Mouse (Mus musculus): ENCODE measurements around the gene D10Jhu81e.
"Not testable (repeated sequence)": the region's sequence is repeated elsewhere in the genome, so short reads cannot be mapped to it uniquely, and the experiment has no call there.

Gene D10Jhu81e

DNA sequence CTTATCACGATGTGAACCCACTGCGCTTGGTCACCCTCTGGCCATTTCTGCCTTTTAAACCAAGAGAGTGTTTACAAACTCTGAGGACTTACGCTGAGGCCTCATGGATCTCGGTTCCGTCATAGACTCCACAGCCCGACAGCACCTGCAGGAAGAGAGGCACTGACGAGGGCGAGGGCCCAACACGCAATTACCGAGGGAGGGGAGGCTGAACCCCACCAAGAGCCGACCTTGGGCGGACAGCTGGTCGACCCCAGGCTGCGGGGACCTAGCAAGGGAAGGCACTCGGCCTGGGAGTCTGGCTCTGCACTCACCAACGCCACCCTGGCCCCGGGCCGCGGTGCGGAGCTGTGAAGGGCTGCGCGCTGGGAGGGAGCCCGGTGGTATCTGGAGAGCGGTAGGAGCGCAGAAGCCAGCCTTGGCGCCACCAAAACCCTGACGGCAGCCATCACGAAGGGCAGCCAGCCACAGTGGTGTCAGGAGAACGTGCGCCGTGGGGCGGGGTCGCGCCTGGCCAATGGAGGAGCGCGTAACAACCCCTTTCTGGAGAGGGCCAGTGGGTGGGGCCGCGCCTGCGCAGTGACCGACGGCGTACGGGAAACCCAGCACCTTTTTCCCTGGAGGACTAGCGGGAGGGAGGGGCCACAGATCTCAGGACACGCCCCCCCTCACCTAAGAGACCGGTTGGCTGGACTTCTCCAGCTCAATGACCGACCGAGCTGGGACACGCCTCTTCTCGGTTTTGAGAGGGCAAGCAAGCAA, at the start of gene D10Jhu81e:
Gene D10Jhu81e (minus strand): TSS at position 502 of the 762 bp plus-strand sequence.
- in situ Hi-C loops (cut with MboI): loop anchor here (10.0 kb wide), 1 partner anchor 105 kb away; the partner anchor contains the start of gene Icosl

DNA sequence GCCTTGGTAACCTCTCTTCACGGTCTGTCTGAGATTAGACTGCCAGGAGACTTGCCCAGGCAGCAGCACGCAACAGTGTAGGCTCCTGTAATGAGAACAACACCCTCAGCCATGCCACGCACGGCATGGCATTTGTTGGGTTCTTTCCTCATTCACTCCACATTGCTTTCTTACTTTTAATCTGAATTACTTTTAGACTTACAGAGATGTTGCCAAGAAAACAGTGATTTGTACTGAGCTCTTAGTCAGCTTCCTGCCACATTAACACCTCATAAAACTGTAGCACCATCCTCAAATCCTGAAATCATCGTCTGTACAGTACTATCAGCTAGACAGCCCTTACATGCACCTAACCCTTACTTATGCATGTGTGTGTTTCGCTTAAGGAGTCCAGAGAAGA, 49.0 kb upstream of the D10Jhu81e start:
- in situ Hi-C loops (cut with MboI): no loop called here

DNA sequence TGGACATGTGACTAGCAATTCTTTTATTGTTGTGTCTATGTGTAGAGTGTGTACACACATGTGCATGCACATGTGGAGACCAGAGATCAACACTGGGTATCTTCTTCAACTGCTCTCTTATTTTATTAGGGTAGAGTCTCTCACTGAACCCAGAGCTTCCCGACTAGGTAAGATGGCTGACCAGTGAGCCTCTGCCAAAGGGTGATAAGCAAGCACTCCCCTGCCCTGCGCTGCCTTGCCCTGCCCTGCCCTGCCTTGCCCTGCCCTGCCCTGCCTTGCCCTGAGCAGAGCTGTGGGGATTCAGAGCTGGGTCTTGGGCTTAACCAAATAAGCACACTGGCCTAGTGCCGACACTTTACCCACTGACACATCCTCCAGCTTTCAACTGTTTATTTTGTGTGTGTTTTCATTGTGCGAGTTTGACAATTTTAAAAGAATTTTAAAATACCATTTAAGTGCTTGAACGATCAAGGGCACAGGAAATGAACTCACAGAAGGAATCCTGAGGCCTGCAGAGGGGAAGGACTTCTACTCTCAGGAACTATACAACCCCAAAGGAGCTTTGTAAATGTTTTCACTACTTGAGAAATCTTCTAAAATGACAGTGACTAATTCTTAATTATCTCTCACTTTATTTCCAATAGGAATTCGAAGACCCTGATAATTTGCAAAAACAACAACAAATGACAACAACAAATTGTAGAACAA, 46.9 kb upstream of the D10Jhu81e start:
- in situ Hi-C loops (cut with MboI): no loop called here

DNA sequence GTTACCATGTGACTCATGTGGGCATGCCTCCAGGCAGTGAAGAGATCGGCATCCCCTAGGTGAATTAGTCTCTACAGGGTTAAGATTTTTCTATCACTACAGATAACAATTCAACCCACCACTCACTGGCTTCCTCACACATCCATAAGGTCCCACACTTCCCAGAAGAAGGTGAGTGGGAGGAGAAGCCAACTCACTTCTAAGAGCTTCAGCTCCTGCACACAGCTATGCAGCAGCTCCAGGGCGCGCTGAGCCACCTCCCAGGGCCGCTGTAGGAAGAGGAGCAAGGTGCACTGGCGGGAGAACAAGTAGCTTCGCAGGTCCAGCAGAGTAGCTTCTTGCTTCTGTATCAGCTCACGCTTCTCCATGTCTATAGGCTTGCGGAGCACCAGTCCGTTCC, 44.8 kb upstream of the D10Jhu81e start:
- in situ Hi-C loops (cut with MboI): no loop called here

DNA sequence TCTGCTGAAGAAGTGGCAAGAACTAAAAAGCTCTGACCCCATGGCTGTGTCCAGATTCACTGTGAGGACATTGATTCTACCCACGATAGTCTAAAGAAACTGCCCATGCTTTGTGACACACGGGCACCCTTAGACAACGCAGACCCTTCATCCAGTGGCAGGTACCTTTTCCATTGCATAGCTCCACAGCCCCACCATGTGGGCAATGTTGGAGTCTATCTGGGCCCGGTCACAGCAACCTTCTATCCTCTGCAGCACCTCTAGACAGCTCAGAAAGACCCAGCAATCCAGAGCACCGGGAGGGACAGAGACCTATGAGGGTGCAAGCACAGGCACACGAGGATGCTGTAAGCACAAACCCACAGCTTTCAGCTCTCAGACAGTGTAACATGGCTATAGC, 41.7 kb upstream of the D10Jhu81e start:
- in situ Hi-C loops (cut with MboI): no loop called here

DNA sequence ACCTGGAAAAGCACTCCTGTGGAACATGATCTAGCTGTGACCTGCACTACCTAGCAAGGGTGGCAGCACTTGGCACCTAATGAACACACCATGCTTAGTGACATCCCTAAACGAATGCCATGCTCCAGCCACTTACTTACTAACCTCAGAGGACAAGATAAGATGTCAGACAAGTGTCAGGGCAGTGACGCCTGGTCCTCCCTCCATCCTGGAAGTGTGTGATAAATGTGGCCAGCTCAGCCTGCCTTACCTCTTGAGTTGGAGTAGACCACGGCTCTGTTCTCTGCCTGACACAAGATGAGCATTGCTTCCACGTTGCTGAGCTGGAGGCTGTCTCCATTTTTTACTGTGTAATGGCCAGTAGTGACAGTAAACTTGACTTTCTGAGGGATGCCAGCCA, 31.6 kb upstream of the D10Jhu81e start:
- in situ Hi-C loops (cut with MboI): no loop called here

DNA sequence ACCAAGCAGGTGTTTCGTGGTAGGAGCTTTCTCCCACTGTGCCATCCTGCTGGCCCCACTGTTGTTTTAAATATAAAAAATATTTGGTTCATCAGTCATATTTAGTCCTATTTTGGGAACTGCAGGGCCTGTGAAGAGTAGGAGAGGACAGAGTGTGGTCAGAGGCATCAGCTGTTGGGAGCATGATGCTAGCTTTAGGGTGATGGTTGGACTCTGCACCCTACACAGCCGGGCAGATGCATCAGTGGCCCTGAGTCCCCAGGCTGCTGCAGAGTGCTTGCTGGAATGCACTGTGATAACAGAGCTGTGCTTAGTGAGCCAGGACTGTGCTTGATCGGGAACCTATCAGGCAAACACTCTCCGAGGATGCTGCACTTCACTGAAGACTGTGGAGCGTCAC, 23.4 kb upstream of the D10Jhu81e start:
- in situ Hi-C loops (cut with MboI): no loop called here

DNA sequence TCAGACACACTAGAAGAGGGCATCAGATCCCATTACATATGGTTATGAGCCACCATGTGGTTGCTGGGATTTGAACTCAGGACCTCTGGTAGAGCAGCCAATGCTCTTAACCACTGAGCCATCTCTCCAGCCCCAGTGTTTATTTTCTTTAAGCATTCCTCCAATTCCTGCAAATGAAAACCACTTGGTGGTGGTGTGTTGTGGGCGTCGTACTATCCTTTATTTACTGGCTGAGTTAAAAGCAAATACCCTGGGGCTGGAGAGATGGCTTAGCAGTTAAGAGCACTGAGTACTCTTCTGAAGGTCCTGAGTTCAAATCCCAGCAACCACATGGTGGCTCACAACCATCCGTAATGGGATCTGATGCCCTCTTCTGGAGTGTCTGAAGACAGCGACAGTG, 16.5 kb upstream of the D10Jhu81e start:
- in situ Hi-C loops (cut with MboI): not testable (repeated sequence)

DNA sequence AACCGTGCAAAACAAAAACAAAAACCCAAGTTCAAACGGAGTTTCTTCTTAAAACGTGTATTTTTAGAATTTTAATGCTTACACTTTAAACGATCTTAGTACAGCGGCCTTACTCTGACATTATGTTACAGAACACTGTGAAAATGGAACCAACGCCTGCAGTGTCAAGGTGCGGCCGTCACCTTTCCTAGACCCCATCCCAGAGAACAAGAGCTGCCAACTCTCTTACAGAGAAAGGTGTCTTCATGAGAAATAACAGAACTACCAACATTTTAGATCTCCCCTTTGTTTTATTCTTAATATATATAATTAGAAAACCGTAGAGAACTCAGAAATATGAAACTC, 15.8 kb upstream of the D10Jhu81e start:
- in situ Hi-C loops (cut with MboI): no loop called here

DNA sequence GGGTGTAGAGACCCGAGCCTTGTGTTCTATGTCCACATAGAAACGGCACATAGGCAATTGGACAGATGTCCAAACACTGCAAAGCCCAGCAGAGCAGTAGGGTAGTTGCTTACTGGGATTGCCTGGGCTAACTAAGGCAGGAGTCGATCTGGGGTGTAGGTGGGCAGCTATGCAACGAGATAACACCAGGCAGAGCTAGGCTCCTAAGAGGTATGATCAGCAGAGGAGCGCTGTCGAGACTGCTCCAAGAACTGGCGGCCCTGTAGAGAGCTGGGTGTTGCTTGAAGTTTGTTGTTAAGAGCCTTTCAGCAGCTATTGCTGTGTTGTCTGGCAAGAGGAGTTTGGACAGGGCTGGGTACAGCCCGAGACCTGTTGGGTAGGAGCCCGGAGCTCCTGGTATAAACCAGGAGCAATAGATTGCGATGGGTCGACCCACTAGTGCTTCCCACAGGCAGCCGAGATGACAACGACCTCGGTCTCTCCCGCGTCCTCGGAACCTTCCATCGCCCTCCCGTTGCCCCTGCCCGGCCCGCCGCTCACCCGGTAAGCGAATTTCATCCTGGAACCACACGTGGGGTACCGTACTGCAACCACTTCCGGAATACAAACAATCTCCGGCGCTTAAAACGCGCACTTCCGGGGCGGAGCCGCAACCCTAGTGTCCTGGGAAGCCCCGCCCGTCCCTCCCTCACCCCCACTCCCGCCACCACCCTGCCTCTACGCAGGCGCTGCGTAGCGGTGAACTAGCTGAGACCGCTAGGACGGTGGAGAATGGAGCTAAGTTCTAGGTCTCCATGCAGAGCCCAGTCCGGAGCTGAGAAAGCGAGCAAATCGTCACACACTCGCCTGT, 15.2 kb upstream of the D10Jhu81e start, which contains the start of gene Pwp2:
Gene Pwp2 (minus strand): TSS at position 619 of the 850 bp plus-strand sequence.
- in situ Hi-C loops (cut with MboI): no loop called here

DNA sequence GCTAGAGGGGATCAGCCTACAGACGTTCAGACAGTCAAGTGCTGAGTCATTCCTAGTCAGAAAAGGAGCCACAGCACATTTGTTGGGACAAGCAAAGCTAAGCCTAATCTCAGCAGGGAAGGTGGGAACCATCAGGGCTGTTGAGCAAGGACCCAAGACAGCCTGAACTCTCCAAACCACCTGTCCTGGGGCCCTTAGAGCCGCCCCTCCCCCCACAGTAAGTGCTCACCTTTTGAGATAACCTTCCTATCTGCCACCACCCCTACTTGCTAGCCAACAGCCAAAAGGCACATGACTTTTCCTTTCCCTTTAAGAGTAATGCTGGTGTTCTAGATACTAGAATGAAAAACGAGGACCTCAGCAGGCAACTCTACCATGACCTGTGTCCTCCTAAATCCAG, 14.0 kb upstream of the D10Jhu81e start:
- in situ Hi-C loops (cut with MboI): no loop called here

DNA sequence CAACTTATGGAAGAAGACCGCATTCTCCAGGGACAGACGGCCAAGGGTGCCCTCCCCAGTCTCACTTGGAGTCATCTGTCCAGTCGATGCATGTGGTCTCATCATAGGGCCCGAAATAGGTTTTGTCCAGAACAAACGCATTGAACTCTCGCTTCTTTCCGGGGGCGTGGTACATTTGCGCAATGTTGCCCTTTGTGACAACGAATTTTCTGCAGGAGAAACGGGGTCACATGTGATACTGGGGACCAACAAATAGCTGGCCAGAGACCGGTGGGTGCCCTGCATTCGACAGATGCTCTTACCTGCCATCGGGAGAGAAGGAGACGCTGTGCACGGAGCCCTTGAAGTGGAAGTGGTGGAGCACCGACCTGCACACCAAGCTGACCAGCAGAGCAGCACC, 12.7 kb upstream of the D10Jhu81e start:
- in situ Hi-C loops (cut with MboI): no loop called here

DNA sequence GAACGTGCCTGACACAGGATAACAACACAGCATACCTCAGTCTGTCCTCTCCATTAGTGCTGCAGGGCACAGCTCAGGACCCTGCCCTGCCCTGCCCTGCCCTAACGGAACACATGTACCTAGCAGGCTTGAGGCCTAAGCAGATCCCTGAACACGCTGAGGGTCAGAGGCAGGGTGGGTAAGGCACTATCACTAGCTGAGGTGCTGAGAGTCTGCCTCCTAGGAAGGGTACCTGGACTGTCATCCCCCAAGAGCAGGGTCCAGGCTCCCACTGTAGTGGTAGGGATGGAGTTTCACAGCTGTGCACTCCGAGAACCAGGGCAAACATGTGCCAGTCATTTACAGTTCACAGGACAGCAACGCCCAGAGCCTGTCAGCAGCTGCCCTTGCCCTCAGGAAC, 4.9 kb upstream of the D10Jhu81e start:
- in situ Hi-C loops (cut with MboI): no loop called here

DNA sequence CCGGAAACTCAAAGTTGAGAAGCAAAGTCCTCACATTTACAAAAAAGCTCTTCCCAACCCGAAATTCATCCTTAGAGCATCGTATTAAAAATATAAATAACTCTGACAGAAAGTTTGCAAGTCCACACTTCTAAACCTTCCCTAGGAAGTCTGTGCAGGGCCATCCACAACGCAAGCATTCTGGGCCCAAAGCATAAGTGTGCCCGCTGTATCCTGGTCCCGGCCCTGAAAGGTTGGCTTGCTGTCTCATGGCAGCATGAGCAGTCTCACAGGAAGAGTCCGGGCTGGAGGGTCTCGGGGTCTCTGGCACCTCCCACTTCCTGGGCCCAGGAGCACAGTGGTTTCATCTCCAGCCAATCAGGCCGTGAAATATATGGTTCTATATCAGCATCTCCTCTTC, 2.0 kb upstream of the D10Jhu81e start:
- in situ Hi-C loops (cut with MboI): no loop called here

DNA sequence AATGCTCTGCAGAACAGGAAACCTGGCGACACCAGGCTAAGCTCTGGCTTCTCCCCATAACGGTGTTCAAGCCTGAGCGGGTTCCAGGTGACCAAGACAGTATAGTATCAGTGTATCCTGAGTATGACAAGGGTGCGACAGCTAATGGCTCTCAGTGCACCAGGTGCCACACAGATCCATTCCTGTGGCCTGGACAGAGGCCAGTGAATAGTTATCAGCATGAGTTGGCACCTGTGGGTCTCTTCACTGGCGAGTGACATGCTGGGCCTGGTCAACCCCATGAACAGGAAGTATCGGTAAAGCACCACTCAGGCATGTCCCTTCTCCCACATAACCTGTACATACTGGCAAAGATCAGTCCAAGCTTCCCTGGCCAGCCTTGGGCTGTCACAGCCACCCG, 1.5 kb upstream of the D10Jhu81e start:
- in situ Hi-C loops (cut with MboI): no loop called here

DNA sequence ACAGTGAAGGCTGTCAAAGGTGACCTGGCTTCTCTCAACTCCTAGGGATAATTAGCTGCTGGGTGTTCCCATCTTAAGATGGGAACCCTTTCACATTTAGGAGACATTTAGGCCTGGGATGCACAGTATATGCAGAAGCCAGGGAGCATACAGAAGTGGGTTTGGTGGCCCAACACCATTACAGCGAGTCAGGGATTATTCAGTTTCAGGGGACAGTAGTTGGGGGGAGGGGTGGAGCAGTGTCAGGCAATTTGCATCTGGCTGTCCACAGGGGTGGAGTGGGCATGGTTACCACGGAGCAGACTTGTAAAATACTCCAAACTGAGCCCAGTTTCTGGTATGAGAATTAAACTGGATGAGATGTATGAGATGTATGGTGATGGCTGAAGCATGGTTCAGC, 863 bp upstream of the D10Jhu81e start:
- in situ Hi-C loops (cut with MboI): no loop called here

DNA sequence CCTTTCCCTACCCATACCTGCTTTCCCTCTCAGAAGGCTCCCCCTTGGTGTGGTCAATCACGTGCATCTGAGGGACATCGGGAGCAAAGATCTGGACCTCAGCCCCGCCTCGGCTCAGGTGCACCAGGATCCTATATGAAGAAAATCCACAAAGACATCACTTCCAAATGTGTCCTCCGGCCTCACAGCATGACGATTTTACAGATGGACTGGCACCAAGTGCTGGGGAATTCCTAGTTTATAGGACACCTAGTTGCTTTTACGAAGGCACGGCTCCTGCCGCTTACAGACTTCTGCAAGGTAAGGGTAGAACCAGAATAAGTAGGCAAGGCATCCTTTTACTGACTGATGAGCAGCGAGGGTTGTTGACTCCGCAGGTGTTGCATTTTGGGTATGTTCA, 790 bp downstream of the D10Jhu81e start:
- in situ Hi-C loops (cut with MboI): loop anchor here (10.0 kb wide), 1 partner anchor 104 kb away; the partner anchor contains the start of gene Icosl

DNA sequence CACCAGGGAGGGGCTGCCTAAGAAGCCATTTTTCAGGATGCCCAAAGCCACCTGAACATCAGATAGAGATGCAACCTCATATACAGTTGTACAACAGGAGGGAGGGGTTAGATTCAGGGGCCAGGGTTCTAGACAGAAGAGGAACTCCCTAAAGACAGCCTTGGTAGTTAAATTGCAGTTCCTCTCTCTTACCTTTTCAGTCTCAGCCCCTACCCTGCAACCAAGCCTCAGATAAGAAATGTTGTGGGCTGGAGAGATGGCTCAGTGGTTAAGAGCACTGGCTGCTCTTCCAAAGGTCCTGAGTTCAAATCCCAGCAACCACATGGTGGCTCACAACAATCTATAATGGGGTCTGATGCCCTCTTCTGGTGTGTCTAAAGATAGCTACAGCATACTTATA, 1.8 kb downstream of the D10Jhu81e start:
- in situ Hi-C loops (cut with MboI): loop anchor here (10.0 kb wide), 1 partner anchor 103 kb away; the partner anchor contains the start of gene Icosl

DNA sequence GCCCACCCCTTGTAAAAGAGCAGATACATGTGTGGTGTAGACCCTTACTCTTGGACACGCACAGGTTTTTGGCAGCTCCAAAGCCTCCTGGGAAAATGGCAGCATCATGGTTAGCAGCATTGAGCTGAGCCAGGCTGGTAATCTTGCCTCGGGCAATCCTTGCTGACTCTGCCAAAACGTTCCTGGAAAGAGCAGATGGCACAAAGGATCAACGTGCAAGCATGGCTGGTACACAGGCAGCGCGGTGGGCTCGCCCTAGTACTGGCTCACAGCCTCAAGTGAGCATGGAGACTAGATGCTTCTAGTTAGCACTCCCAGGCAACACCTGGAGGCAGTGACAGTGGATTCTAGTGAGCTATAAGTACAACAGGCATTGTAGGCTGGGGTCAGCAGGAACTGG, 2.2 kb downstream of the D10Jhu81e start:
- in situ Hi-C loops (cut with MboI): loop anchor here (10.0 kb wide), 1 partner anchor 103 kb away; the partner anchor contains the start of gene Icosl

DNA sequence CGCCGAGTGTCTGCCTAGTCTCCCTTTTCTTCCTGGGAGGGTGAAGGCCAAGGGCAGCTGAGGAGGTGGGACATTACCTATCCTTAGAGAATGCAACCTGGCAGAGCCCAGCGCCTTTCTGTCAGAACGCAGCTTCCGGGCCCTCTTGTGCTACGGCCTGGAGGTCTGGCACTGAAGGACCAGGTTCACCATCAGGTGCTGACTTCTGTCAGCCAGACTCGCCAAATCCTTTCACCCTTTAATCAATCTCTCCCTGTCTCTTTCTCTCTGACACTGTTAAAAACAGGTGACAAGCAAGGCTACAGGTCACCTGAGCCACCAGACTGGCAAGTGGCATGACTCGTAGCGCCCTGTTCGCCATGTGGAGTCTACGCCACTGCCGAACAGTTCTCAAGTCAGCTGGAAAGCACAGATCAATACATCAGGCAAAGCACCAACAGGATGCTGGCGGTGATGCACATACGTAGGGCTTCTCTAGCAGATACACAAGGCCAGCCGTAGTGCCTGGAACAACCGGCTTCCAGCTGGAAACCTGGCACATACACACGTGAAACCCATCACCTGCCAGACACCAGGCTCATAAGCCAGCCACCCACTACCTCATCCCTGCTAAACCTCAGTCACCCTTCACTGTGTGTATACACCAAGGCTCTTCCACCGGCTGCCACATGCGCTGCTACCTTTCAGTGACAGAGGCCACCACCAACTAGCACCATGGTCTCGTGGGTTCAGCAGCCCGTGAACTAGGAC, 4.2 kb downstream of the D10Jhu81e start:
- in situ Hi-C loops (cut with MboI): loop anchor here (10.0 kb wide), 1 partner anchor 101 kb away; the partner anchor contains the start of gene Icosl

DNA sequence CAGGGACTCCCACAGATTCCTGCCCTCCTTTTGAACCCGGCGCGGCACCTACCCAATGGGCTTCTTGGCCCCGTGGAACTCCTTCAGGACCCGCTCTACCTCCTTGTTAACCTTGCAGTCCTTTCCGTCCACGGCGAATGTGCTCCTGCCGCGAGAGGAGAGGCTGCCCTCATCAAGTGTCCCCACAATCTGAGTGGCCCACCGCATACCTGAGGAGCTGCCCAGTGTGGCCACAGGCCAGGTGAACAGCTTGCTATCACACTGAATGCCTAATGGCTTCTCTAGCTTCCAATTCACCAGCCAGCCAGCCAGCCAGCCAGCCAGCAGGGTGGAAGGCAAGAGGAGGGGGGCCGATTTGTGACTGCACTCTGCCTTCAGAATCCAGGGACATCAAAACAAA, 4.8 kb downstream of the D10Jhu81e start:
- in situ Hi-C loops (cut with MboI): loop anchor here (5.0 to 10.0 kb wide), 2 partner anchors 100 to 132 kb away; partner anchors contain the start of gene Icosl
